Mouse (Mus musculus): ENCODE results near the gene Rpl13. TPM values are rescaled to one million over a fixed set of nuclear protein-coding genes. Genes with fewer than 3 reads are reported as not detected.

The Rpl13 gene
- polyA plus RNA-seq, 1 experiment from 2014 or later, result 810 TPM

Small RNA genes lying within 50 kb of the gene (microRNA-seq; reads per million reads assigned to microRNA genes)
- gene Mir7079 (not detected), gene Mir7080 (2.1 reads per million, percentile 3 among the genes with 10 or more reads in this experiment)

Other genes starting within 250 kb of the Rpl13 start
- 30.3 and 33.6 TPM in 2 replicates for gene Ankrd11, start 60.1 kb upstream of the Rpl13 start, polyA plus RNA-seq (2015; fragmentation: Nextera tagmentation; extraction: Ambion mirVana)
- gene Spg7, start 39.4 kb upstream of the Rpl13 start, polyA plus RNA-seq (2015; fragmentation: Nextera tagmentation; extraction: Ambion mirVana), result 45.3 and 51.8 TPM in 2 replicates
- gene Cpne7, start 15.0 kb downstream of the Rpl13 start, polyA plus RNA-seq (2015; fragmentation: Nextera tagmentation; extraction: Ambion mirVana), result 2.8 and 7.3 TPM in 2 replicates
- gene Sult5a1, start 56.0 kb downstream of the Rpl13 start, polyA plus RNA-seq (2015; fragmentation: Nextera tagmentation; extraction: Ambion mirVana), result 0.33 and 0.82 TPM in 2 replicates
- 0.14 and 0.18 TPM in 2 replicates for gene Dpep1, start 83.9 kb downstream of the Rpl13 start, polyA plus RNA-seq (2015; fragmentation: Nextera tagmentation; extraction: Ambion mirVana)
- 238 and 248 TPM in 2 replicates for gene Chmp1a, start 110.4 kb downstream of the Rpl13 start, polyA plus RNA-seq (2015; fragmentation: Nextera tagmentation; extraction: Ambion mirVana)
- 5.9 and 6.3 TPM in 2 replicates for gene Spata33, start 110.5 kb downstream of the Rpl13 start, polyA plus RNA-seq (2015; fragmentation: Nextera tagmentation; extraction: Ambion mirVana)
- gene Cdk10, start 122.5 kb downstream of the Rpl13 start, polyA plus RNA-seq (2015; fragmentation: Nextera tagmentation; extraction: Ambion mirVana), result 42.9 and 54.1 TPM in 2 replicates
- gene Spata2l, start 133.9 kb downstream of the Rpl13 start, polyA plus RNA-seq (2015; fragmentation: Nextera tagmentation; extraction: Ambion mirVana), result 5.8 and 7.8 TPM in 2 replicates
- gene Zfp276, start 151.8 kb downstream of the Rpl13 start, polyA plus RNA-seq (2015; fragmentation: Nextera tagmentation; extraction: Ambion mirVana), result 26.8 and 31.2 TPM in 2 replicates
- gene Vps9d1, start 152.0 kb downstream of the Rpl13 start, polyA plus RNA-seq (2015; fragmentation: Nextera tagmentation; extraction: Ambion mirVana), result 44.9 and 60.5 TPM in 2 replicates
- gene Fanca, start 216.2 kb downstream of the Rpl13 start, polyA plus RNA-seq (2015; fragmentation: Nextera tagmentation; extraction: Ambion mirVana), result 12.8 and 14.8 TPM in 2 replicates
- gene Spire2, start 230.4 kb downstream of the Rpl13 start, polyA plus RNA-seq (2015; fragmentation: Nextera tagmentation; extraction: Ambion mirVana), result 31.8 and 33.4 TPM in 2 replicates

Measured in forebrain, embryonic 16.5 days (tissue).